Mouse (Mus musculus) Muller cell, postnatal 12 days (primary cell): Measurements from ENCODE around the gene Elmo1.
A peak's percentile ranks its signal among the peaks of the same experiment; 100 is the strongest.

Source experiments
- DNase-seq: peaks from one replicate; pipeline ENCODE4 v3.0.0-alpha.2; 2015; ENCODE audit errors: inconsistent ontology term

Elmo1 gene

DNA sequence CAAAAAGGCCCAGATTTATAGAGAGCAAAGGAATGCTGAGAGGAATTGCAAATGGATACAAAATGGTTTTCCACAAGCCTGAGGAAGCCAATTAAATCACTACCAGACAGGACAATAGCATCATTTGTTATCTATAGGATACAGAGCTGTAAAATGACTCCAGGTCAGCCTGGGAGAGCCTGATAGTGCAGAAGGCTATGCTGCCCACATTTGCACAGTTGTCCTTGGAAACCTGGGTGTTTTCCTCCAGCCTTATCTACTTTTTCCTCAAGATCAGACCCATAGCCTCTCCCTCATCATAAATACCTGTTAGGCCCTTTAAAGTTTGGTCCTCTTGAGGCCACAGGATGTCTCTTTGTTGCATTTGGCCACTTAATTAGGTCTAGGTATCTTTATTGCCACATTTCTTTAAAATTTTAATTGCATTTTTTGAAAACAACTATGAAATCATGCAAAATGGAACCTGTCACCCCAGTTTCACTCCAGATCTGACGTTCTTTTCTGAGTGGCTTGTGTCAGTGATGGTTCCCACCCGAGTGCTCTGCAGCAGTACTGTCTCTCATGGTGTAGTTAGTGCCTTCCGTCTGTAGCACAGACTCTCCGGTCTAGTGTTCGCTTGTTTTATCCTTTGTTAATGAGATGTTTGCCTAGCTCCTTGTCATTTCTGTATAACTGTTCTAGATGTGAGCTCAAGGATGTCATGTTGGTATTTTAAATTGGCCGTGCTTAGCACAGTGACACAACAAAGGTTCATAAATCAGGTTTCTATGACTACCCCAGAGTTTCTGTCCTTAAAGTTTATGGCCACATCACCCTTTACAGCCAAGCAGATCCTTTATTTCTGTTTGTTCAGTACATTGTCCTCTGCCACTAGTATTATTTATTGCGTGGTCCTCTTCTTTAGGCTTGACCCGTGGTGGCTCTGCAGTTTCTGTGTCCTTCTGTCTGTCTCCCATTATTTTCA is 167.4 kb downstream of the Elmo1 start:
- no peak for DNase-seq

DNA sequence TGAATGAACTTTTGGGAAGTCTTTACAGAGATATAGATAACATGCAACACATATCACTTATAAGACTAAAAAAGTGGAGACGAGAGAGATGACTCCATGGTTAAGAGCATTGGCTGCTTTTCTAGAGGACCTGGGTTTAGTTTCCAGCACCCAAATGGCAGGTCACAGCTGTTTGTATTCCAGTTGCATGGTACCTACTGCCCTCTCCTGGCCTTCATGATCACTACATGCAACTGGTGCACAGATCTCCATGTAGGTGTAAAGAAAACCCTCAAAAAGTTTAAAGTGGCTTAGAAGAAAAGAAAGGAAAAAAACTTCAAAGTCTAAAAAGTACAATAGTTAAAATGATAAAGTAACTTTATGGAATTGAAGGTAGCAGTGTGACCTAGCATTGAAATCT is 172.8 kb downstream of the Elmo1 start:
- DNase-seq: no peak

DNA sequence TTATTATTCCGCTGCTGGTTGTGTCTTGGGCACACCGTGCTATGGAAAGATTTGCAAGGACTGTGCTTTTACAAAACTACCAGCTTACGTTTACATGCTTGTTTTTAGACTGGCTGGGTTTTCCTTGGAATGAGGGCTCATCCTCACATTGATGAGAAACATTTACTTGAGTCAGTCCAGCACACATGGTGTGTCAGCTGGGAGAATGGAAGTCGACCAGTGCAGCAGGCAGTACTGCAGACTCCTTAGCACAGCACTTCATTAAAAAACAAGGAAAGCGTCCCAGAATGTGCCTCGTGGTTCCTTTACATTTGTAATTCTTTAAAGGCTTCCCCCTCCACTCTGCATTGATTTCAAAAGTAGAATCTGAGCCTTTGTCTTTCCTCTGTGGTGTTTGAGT is 179.8 kb downstream of the Elmo1 start:
- DNase-seq: no peak

DNA sequence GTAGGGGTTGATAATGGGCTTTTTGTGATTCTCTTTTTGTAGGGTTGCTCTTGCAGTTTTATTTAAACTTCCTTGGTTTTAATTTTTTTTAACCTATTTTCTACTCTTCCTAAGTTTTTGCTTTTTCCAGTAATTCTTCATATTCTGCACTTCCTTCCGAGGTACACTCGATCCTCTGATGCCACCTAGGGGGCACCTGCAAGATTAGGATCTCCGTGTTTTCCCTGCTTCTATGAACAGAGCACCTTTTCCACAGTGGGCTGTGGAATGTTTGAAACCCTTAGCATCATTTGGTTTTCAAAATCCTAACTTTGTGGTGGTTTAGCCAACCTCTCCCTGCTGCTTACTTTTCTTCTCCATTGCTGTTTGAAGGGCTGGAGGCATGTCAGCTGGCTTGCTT is 181.4 kb downstream of the Elmo1 start:
- DNase-seq: peak; percentile 9

DNA sequence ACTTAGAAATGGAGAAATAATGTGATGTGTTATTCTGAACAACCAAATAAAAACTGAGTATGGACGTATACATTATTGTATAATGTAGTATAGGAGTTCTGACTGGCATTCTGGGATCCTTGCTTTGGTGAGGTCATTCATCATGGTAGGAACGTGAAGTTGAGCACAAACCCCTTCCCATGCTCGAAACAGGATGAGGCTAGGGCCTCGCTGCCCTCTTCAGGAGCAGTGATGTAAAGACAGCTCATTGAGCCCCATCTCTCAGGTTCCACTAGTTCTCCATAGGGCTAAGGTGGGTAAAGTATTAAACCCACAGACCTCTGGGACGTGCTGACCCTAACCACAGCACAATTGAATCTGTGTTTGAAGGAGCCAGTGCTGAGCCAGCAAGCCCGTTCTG is 182.2 kb downstream of the Elmo1 start:
- DNase-seq: peak; percentile 31

DNA sequence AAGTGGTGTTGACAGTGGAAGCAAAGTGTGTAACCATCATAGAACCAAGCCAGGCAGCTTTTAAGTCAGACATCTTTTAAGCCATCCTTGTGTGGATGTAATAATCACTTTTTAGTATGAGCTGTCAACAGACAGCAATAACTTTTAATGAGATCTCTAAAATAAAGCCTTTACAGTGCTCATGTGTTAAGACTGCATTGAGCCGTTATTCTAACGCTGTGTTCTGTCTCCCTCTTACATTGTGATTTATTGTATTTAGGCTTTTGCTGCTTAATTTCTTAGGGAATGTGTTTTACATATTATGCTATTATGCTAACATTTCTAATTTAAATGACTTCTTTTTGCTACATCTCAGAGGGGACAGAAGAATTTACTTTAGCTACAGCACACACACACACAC is 189.5 kb downstream of the Elmo1 start:
- DNase-seq: no peak

DNA sequence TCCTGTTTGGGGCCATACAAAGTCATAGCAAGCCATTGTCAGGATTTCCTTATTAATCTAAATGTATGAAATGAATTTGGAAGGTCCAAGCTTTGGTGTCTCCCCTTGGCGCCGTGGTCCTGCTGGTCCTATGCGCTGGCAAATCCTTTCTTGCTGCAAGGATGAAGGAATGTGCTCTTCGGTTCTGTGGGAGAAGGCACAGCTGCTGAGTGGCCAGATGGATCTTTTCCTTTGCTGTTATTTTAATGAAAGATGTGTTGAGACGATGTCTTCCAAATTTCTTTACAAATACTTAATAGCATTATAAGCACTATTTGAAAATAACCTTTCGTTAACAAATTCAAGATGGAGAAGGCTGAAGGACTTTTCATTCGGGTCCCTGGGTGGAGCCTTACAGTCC is 193.5 kb downstream of the Elmo1 start:
- no peak for DNase-seq

DNA sequence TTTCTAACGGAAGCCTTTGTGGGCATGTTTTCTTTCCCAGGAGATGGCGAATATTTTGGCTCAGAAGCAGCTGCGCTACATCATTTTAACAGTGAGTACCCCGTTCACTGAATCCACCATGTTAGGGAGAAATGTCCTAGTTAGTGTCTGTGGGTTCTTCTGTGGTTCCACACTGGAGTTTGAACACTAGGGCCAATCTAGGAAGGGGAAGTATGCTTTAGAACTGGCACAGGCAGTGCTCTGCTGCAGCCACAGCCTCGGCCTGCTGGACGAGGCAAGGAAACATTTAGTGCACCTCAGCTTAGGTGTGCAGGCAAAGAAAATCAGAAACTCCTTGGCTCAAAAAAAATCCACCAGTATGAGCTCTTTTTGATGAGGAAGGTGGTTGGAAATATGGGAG is 196.3 kb downstream of the Elmo1 start:
- DNase-seq: no peak

DNA sequence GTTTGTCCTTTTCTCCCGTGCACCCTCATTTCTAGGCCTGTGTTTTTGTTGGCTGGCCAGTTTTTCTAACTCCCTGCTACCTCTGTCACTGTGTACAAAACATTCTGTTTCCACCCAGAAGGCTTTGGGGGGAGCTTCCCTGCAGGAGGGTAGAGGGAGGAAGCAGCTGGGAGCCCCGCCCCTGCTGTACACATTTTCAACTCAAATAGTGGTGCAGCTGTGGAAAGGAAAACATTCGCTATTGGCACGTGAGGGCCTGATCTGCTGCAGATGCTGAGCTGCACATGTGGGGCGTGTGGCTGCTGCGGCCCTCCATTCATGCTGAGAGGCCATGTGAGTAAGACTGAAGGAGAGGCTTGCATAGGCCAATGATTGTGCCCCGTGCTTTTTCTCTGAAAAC is 198.0 kb downstream of the Elmo1 start:
- no peak for DNase-seq

DNA sequence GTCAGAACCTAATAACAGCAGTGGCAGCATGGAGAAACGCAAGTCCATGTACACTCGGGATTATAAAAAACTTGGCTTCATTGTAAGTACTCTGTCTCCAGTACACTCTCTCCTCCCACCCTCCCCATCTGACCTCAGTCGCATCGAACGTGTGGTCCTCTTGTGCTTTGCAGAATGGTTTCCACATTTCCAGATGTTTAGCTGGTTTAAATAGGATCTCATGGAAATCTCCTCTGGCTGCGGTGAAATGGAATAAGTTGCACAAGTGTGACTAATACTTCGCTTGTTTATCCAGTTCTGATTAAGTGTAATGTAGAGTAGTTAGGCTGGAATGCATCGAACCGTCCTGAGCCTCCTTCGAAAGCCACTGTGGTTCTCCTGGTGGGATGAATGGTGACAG is 200.0 kb downstream of the Elmo1 start:
- no peak for DNase-seq

DNA sequence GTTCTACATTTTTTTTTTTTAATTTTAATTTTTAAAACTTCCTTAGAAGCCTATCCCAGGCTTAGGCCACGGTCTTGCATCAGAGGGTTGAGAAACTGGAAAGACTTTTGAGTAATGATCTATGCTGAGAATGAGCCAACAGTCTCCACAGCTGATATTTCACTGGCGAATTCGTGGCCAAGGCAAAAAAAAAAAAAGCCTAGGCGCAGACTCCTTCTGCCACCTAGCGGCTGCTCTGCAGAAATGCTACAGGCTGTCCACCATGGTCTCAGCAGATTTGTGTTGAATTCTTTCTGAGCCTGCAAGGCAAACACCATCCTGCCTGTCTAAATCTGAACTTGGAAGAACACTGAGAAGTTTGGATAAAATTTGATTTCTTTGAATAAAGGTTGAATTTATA is 202.0 kb downstream of the Elmo1 start:
- no peak for DNase-seq

DNA sequence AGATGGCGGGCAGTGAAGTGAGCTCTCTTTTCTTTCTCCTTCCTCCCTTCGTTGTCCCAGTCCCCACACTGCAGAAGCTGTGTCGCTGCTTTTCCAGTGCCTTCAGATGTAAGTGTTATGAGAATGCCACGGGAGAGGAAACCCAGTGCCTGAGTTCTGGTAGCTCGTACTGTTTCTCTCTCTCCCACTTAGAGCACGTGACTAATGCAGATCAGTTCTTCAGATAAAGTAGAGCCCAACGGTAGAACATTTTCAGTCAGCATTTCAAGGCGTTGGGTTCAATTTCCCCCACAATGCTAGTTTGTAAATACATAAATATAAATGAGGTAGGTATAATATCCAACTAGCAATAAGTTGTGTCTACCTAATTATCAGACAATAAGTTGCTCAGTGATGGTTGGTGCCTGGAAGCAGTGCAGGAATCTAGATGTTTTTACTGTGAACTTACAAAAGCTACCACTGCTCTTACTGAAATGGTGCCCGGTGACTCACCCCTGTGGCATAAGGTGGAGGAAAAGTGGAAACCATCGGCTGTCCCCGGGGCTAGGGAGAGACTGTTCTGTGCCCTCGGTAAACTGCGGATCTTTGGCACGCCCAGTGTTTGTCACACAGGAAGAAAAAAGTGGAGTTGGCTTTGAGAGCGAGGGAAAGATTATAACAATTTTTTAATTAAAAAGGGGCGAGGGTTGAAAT is 205.0 kb downstream of the Elmo1 start:
- DNase-seq: no peak

DNA sequence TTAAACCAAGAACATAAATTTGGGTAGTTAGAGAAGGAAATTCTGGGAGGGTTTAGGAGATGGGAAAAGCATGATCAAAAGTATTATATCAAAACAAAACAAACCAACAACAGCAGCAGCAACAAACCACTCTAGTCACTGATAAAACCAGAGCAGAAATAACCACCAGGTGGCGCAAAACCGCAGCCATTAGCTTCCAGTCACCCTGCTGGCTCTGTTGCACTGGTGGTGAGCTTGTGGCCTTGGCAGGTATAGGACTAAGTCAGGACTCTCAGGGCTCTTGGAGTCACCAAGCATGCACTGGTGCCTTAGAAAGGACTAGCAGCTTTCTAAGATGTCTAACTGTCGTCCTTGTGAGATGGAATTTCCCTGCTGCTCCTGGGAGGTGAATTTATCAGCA is 207.4 kb downstream of the Elmo1 start:
- peak; percentile 39 for DNase-seq

DNA sequence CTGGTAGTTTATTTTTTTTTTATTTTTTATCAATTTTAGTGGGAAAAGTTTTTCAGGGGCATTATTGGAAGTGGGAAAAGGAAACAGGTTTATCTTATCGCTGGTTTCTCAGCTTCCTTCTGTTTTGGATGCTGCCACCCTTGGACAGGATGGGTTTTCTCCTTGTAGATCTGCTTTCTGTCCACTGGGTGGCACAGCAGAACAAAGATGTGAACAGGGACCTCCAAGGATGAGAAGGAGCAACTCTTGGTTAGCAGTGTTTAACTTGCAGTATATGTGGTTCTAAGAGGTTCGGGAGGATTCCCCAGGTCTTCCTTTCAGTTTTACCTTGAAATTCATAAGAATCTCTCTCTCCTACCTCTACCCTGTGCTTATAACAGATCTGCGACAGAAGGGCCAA is 209.0 kb downstream of the Elmo1 start:
- no peak for DNase-seq

DNA sequence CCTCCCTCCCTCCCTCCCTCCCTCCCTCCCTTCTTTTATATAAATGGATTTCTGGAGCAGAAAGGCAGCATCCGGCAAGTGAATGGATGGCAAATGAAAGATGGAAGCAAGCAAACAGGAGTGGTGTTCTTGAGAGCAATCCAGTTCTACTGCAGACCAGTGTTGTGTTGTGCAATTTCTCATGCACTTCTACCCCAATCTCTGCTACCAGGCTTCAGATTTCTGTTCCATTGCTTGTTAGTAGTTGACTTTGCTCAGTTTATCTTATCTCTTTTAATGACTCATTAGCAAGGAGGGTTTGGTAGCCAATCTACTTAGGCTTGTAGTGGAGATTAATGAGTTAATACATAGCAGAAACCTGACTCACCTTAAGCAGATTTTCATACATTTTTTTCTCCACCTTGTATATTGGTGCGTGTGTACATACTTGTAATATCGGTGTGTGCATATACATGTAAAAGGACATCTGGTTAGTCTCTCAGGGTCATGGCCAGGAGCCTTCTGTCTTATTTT is 209.7 kb downstream of the Elmo1 start:
- no peak for DNase-seq

DNA sequence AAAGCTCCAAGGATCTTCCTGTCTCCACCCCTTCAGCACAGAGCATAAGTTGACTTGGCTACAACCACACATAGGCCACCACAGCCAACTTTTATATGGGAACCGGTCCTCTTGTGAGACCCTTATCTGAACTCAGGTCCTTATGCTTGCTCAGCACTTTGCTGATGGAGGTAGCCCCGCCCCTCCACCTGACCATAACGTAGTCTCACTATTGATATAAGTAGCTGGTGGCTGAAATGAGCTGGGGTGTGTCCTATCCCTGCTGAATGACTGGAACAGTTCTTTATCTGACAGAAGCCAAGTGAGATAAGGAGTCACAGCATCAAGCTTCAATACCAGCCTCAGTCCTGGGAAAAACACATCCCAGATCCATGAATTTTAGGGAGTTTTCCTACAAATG is 210.2 kb downstream of the Elmo1 start:
- no peak for DNase-seq

DNA sequence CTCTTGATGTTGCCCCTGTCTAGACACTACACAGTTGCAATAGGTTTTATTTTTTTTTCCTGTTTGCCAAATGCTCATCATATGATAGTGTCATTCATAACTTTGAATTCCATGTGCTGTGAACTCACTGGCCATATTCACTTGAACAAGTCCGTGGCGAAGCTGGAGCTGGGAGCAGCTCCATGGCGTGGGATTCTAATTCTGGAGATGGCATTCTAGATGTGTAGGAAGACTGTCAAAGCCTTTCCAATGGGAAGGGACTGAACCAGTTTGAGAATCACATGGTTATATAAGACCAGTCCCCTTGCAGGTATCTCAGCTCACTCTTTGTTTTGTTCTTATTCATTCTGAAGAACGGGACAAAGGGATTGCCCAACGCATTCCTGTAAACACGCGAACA is 211.4 kb downstream of the Elmo1 start:
- DNase-seq: no peak

DNA sequence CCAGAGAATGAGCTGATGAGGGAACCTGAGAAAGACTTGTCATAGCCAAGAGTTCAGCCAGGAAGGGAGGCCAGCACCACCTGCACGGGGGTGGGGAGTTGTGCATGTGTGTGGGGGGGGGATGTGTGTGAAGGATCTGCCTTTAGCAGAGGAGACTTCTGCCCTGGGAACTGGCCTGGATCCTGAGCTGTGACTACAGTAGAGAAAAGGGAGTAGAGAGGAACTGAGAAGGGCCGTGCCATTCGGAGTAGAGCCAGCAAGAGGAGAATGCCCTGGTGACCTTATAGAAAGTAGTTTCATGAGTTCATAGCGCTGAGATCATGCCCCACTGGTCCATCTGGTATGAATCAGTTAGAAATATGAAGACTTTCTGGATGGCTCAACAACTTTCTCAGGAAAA is 215.2 kb downstream of the Elmo1 start:
- DNase-seq: no peak

DNA sequence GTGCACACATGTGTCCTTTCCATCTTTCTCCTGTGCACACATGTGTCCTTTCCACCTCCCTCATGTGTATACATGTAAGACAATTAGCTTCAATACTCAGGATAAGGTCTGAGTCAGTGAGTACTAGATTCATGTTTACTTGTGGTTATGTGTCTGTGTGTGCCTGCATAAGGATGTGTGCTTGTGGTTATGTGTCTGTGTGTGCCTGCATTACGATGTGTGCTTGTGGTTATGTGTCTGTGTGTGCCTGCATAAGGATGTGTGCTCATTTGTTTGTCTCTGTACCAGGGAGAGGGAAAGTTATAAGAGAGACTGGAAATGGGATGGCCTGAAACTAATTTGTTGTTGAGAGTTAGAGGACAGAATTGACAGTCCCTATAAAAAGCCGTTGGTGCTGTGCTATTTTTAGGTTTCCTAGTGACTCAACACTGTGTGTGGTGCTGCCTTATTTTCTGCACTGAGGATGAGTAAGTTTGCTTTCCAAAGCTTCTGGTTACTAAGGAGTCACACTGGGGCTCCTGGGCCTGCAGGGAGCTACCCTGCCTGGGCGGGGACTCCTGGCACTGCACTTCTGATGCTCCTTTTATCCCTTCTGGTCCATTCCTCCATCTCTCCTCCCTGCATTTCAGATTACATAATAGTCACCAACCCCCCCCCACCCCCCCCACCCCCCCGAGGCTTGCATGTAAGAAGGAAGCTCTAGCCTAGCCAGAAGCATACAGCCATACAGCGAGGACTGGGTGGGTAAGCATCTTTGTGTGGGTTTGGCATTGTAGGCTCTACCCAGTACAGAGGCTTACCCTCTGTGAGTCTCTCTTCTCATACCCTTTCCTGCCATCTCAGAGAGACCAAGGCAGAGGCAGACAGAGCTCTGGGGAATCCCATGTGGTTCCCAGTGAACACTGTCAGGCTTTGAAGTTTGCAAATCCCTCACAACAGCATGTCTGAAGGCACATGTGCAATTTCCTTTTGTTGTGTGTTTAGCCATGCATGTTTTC is 216.1 kb downstream of the Elmo1 start:
- peak; percentile 65 for DNase-seq

DNA sequence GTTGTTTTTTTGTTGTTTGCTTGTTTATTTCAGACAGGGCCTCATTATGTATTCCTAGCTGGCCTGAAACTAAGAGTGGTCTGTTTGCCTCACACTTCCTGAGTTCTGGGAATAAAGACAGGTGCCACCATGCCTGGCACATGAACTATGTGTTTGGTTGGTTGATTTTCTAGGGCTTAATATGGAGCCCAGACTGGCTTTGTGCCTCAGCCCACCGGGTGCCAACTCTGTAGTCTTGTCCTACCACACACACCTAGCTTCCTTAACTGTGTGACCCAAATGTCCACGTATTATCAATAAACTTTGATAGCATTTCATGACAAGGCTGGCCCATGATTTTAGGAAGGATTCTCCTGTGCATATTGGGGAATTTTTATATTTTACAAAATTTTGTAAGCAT is 217.0 kb downstream of the Elmo1 start:
- DNase-seq: no peak

DNA sequence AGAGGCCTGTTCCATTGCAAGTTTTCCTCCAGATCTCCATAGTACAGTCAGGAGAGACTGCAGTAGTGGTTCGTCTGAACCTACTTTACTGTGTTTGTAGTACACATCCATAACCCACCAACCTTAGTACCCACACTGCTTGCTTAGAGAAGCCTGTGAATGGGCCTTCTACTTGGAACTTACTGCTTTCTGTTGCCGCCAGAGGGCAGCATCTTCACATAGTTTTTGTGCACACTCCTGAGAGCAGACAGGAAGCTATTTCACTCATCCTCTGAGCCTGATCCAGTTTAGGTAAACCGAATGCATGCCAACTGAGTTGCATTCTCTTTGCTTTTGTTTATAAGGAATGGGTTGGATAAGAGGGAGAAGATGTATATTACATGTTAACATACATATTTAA is 221.2 kb downstream of the Elmo1 start:
- DNase-seq: peak; percentile 51

DNA sequence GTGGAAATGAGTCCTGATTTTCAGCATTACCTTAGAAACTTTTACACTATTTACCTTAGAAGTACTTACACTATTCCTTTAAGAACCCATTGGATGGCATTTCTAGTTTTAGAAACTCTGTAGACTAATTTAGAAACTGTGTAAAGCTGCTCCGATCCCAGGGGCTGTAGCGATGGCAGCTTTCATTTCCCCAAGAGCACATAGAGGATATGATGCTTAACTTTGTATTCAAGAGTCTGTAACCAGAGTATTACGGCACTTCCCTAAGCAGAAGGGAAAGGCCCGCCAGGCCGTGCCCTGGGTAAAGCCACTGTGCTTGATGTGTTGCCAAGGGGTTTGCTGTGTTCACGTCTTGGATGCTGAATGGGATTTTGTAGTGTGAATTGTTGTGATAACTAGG is 222.9 kb downstream of the Elmo1 start:
- no peak for DNase-seq
